Mouse (Mus musculus) fat pad, adult 2 months (tissue): ENCODE measurements around the gene Spata45.
"Not testable (repeated sequence)": the region's sequence is repeated elsewhere in the genome, so short reads cannot be mapped to it uniquely, and the experiment has no call there.

Experiments used
- DNase-seq: peaks from one replicate; pipeline ENCODE4 v3.0.0-alpha.2; 2011; ENCODE audit warnings: low read depth, low spot score; ENCODE audit errors: extremely low read depth

Gene Spata45

DNA sequence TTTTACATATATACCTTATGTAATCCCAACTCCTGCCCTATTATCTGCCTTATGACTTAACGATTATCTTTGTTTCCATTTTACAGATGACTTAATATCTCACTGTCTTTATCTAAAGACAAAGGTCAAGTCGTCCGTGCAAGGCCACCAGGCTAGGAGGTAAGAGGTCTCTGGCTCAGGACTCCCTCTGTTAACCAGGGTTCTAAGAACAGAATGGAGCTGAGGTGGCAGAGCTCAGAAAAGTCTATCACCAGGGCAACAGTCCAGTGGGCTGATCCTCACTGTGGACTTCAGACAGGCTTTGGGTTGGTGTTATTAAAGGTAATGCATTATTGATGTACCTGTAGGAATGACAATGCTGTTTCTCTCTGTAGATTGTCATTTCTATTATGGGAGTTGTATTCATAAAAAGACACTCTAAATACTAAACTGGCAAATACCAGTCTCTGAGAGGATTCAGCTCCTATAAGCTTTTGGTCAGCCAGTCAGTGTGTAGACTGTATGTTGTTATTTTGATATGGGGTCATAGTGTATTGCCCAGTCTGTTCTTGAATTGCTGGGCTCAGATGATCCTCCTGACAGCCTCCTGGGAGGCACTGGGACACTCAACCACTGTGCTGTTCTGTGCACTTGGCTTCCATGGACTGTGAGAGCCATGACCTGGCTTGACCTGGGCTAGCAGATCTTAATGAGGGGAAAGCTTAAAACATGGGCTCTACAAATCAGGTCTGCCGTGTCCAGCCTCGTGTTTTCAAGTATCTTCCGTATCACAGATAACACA, at the start of gene Spata45:
Gene Spata45 (plus strand): TSS at position 86 of the 781 bp plus-strand sequence.
- no peak for DNase-seq

DNA sequence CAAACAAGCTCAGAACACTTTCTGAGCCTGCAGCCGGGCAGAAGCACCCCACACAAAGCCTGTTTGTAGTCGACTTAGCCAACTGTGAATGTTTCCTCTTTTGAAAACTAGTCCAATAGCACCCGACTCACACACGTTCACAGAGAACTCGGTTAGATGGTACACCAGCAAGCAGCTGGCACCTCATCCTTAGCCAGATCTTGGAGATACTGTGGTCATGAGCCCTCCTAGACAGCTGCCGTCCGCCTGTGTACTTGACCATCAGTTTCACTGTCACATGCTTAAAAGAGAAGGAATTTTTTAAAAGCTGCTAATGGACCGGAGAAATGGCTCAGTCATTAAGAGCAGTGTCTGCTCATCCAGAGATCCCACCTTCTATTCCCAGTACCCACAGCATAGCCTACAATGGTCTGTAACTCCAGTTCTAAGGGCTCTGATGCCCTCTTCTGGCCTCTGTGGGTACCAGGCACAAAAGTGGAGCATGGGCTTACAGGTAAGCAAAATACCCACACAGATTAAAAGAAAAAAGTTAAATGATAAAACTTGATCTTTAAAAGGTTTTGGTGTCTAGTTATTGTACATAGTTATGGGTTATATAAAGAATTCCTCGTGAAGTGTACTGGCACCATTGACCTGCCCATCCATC, 46.9 kb upstream of the Spata45 start:
- DNase-seq: no peak

GRCm38 (mm10) chr1:190995548-190995947, 40.9 kb upstream of the Spata45 start:
- no peak for DNase-seq

DNA sequence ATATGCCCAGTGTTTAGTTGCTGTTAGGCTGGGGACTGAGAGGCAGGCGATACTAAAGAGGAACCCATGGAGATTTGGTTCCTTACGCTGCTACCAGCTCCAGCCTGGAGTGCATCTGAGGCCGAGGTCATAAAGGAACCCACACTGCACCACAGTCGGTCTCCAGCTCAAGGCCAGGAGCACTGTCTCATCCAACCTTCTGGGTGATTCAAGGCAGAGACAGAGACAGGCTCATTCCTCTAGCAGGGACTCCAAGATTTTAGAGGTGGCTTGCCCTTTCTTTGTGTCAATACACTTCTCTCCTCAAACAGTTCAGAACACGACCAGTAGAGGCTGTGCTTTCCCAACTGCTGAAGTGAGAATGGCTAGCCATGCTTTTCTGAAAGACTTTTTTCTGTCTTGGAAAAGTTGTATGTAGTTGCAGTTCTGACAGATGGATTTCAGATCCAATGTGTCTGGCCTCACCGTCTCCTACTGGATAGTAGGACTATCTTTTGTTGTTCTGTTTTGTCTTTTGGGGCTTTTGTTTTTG, 40.0 kb upstream of the Spata45 start:
- DNase-seq: no peak

GRCm38 (mm10) chr1:190998027-190998426, 38.4 kb upstream of the Spata45 start:
- DNase-seq: no peak

DNA sequence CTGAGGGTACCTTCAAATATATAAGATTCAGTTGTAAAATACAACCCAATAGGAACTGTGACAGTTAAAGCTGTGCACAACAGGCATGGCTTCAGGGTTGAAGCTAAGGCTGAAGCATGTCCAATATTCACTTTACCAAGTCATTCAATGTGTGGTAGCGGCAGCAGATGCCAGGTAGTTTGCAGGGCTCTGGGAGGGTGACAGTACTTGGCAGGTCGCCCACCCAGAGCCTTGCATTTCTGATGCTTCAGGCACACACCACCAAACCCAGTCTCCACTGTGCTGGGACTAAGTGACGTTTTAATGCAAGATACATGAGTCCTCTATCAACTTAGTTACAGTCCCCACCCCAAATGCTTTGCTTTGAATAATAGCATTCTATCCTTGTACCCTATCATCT, 35.8 kb upstream of the Spata45 start:
- no peak for DNase-seq

DNA sequence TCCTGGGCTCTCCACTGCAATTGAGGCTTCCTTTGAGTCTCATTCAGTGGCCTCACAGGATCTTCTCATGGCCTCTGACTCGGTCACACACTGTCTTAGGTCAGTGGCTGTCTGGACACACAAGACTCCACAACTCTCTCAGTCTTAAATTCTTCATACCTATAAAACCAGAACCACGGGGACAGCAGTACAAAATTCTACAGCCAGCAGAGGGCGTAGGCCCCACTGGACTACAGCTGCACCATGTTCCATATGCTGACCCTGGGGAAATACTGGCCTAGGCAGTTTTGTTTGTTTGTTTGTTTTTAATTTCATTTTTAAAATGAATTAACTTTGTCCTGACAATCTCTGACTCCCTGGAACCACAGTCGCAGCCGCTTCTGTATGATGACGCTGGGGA, 34.2 kb upstream of the Spata45 start:
- DNase-seq: no peak

DNA sequence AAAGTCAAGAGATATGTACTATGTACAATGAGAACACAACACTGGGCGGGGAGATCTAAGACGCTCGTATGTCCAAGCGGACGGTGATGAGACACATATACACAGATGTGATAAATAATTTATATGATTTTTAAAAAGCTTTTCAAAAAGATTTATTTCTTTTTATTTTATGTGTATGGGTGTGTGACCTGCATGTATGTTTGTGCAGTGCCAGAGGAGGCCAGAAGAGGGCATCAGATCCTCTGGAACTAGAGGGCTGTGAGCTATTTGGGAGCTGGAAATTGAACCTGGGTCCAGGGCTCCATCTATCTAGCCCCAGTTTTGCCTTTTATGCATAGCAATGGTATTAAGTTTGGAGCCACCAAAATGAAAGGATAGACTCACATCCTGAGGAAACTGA, 27.7 kb upstream of the Spata45 start:
- DNase-seq: no peak

- no peak for DNase-seq
These were observed 22.2 kb upstream of the Spata45 start for GRCm38 (mm10) chr1:191014271-191014670.

DNA sequence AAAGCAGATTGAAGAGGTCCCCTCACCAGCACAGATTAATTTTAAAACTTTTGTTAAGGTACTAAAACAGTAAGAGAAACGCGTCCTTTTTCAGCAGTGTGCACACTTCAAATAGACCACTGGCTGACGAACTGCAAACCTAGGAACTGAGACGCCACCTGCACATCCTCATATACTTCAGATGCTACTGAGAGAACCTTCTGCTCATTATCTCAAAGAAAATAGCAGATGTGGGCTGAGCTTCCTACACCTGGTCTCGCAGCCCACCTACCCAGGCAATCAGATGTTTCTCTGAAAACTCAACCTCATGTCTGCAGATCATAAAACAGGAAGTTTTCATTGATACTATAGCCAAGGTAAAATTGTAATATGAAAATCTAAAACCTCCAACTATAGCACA, 16.6 kb upstream of the Spata45 start:
- no peak for DNase-seq

DNA sequence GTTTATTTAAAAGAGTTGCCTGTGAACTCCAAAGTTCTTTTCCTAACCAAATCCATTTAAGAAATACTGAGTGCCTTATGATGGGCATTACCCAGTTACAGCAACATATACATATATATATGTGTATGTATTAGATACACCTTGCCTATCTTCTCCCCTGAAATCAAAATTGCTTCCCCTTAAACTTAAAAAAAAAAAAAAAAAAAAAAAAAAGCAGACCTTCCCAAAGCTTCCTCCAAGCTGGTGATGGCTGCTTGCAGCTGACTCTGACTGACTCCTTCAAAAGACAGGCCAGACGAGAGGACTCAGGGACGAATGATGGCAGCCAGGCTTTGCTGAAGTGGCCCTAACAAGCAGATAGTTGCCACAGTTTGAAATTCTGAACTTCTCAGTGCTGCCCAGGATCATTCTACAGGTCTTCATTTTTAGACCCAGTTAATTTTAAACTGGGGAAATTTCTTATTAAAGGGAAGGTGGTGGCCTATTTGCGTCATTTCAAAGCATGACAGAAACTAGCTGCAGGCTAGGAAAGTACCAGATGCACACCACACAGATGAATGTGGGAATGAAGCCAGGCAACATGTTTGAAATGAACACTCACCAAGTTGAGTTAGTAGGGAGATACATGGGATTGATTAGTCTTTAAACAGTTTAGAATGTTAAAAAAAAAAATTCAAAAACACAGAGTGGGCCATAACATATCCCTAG, 16.1 kb upstream of the Spata45 start:
- DNase-seq: no peak

GRCm38 (mm10) chr1:191021016-191021415, 15.4 kb upstream of the Spata45 start:
- DNase-seq: no peak

- DNase-seq: no peak
These were observed 13.3 kb upstream of the Spata45 start for GRCm38 (mm10) chr1:191023140-191023539.

DNA sequence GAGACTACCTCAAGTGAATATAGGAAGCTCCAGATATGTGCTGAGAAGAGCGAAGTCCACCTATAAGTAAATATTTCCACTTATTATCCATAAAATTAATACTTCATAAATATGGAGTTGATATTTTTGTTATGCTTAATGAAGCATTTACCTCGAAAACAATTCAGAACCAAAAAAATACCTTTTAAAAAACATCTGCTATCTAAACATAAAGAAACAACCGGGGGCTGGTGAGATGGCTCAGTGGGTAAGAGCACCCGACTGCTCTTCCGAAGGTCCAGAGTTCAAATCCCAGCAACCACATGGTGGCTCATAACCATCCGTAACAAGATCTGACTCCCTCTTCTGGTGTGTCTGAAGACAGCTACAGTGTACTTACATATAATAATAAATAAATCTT, 12.6 kb upstream of the Spata45 start:
- not testable (repeated sequence) for DNase-seq

DNA sequence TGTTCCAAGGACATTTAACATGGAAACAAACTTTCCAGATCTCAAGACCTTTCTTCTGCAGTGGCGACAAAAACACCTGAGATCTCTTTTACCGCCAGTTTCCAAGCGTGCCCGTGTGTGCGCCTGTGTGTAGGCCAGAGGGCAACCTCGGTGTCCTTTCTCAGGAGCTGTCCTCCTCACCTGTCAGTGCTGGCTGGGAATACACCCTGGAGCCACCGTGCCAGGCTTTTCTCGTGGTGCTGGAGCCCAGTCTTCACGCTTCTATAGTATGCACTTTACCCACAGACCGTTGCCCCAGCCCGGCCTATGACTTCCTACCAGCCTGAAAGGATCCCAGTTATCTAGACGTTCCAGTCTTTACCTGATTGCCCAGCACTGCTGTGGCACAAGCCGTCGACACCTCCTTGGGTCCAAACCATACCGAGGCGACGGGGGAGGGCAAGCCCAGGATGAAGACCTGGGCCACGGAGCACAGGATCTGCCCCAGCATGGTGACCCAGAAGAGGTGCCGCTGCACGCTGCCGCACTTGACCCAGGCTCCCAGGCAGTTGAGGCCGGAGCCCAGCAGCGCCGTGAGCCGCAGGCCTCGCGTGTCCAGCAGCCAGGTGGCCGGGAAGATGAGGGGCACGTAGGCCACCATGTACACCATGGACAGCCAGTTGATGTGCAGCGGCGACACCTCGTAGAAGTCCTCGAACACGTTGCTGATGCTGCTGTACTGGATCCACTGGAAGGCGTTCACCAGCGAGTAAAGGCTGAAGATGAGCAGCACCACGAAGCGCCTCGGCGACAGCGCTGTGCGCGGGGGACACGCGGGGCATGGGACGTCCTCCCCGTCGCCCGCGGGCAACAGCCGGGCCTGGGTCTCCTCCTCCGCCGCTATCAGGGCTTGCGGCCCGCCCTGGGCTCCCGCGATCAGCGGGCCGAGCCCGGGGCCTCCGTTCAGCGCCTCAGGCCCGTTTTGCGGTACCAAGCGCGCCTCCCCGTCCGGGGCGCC, 11.1 kb upstream of the Spata45 start:
- no peak for DNase-seq

DNA sequence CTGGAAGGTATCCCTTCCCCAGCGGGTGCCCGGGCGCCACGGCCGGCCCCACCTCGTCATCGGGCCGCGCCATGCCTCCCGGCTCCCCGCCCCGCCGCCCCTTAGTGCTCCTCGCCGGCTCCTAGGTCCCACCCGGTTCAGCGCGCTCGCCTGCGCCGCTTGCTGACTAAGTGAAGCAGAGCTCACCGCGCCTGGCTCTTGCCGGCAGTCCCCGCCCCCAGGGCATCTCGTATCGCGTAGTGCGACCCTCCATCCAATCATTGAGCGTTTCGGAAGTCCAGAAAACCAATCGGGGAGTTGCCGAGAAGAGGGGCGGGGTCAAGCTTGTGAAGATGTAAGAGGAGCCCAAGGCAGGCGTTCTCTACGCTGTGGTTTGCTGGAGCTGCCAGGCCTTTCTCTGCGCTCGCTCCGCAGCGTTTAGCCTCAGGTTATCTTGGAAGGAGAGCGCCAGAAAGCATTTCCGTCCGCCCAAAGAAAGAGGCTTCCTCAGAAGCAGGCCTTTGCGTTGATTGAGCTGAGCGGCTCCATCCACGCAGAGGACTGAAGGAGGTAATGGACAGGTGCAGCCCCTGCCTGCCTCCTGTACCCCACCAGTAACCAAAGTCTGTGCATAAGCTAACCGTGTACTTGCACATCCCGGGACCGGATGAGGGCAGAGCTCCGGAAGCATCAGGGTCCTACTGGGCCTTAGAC, 10.3 kb upstream of the Spata45 start, which contains the start of gene Flvcr1:
Gene Flvcr1 (minus strand): TSS at position 138 of the 693 bp plus-strand sequence.
- peak; percentile 93 for DNase-seq

- DNase-seq: no peak
These were observed 6.3 kb upstream of the Spata45 start for GRCm38 (mm10) chr1:191030182-191030581.

- DNase-seq: not testable (repeated sequence)
These were observed 5.5 kb upstream of the Spata45 start for GRCm38 (mm10) chr1:191030922-191031425.

DNA sequence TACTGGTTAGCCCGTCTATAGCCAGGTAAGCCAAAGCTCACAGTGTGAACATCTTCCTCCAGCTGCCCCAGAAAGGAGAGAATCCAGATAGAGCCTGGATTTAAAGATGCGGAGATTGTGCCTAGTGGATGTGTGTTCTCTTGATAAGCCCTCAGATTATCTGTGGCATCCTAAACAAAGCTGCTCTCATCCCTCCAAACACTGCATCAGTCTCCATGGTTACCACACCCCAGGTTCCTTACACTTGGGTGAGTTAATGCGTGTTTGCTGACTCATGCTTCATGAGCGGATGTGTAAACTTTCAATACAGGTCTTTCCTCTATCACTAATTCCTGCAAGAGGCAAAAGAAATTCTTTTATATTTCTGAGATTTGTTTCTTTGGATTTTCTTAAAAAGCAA, 790 bp upstream of the Spata45 start:
- DNase-seq: no peak

DNA sequence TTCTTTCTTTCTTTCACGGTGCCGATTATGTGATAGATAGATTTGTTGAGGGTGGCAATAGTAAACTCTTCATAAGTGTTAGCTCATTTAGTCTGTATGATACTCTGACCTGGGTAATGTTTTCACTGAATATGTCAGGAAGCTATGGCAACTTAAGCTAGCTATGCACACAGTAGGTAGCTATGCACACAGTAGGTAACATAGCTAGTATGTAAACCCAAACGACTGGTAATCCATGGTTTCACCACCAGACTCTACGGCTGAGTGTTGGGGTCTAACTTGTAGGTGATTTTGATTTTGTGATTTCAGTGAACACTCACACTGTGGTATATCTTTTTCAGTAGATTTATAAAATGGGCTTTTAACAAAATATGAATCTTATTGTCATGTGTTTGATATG, 1.6 kb downstream of the Spata45 start:
- DNase-seq: no peak
